Mouse (Mus musculus): ENCODE data around the gene Mgp. TPM values are rescaled to one million over a fixed set of nuclear protein-coding genes. Genes with fewer than 3 reads are reported as not detected.
A peak's percentile ranks its signal among the peaks of the same experiment; 100 is the strongest.

The Mgp gene
- polyA plus RNA-seq (2015; fragmentation: Nextera tagmentation; extraction: Ambion mirVana): 3.3 and 6.3 TPM in 2 replicates

- no peaks in the 10 kb centered on the region for H3K9me3 ChIP-seq (replicated peaks)
- no peaks in the 10 kb centered on the region for H3K36me3 ChIP-seq (replicated peaks)
- WGBS (ENCODE audit: insufficient replicate concordance): 48% methylated on average over 9 of the region's 9 CpGs
- no peaks in the 10 kb centered on the region for H3K4me1 ChIP-seq (replicated peaks)
- H3K4me3 ChIP-seq (replicated peaks): no peak within 1 kb of the TSS
- H3K27me3 ChIP-seq: peaks cover 2% of the 10 kb centered on the region; the same call in 1 of the 2 replicates
- ATAC-seq (ENCODE audit: insufficient read depth): no peak
- H3K27ac ChIP-seq (replicated peaks): no peak within 1 kb of the TSS
- no peak within 1 kb of the TSS for H3K4me2 ChIP-seq
- H3K9ac ChIP-seq: no peak within 1 kb of the TSS
Observed at GRCm38 (mm10) chr6:136875670-136876069, at the start of gene Mgp. Mgp (minus strand) TSS chr6:136875823.

DNA sequence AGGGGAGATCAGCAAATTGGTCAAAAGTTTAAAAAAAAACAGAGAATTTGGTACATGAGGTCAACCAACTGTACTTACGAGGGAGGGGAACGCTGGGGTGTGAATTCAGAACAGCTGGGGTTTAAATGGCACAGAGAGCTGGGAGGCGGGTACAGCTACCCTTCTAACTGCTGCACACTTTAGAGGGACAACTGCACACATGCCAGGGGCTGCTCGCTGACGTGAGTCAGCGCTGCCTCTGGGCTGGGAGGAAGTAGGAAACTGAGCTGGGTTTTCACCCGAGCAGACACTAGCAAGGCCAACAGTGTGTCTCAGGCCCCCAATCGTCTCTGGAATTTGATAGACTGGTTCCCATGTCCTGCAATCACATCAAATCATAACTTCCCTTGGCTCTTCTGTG lies 49.4 kb upstream of the Mgp start:
- H3K4me1 ChIP-seq (replicated peaks): no peaks in the 10 kb centered on the region
- H3K27me3 ChIP-seq: no peaks in the 10 kb centered on the region
- WGBS (ENCODE audit: insufficient replicate concordance): 63% methylated on average over 8 of the region's 8 CpGs
- H3K27ac ChIP-seq (replicated peaks): no peak overlapping the region
- no peak overlapping the region for H3K9ac ChIP-seq
- peaks cover 5% of the 10 kb centered on the region; the same call in 1 of the 2 replicates for H3K36me3 ChIP-seq (replicated peaks)
- no peak for ATAC-seq (ENCODE audit: insufficient read depth)
- no peak overlapping the region for H3K4me3 ChIP-seq (replicated peaks)
- H3K4me2 ChIP-seq: no peak overlapping the region
- H3K9me3 ChIP-seq (replicated peaks): no peaks in the 10 kb centered on the region

DNA sequence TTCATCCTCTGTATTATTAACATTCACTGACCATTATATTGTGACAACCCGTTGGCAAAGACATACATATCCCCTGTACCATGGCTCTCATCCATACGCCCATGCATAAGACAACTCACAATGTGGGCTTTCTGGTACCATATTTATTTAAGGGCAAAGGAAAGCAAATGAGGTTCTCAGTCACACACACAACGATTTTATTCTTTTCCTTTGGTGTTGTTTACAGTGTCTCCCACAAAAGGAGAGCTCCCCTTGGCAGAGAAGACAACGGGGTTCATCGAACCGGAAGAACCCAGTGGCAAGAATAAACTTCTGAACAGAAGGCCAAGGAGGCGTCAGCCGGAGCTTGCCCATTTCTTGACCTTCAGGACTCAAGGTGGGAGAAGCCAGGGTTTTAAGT lies 47.9 kb upstream of the Mgp start, which contains the start of gene Pde6h:
Pde6h (plus strand) TSS at position 301 of the 400 bp plus-strand sequence.
- H3K4me2 ChIP-seq: no peak within 1 kb of the TSS
- H3K36me3 ChIP-seq (replicated peaks): peaks cover 5% of the 10 kb centered on the region; the same call in 1 of the 2 replicates
- no peaks in the 10 kb centered on the region for H3K9me3 ChIP-seq (replicated peaks)
- no peak within 1 kb of the TSS for H3K27ac ChIP-seq (replicated peaks)
- 76% methylated on average over 8 of the region's 8 CpGs for WGBS (ENCODE audit: insufficient replicate concordance)
- no peaks in the 10 kb centered on the region for H3K27me3 ChIP-seq
- no peak within 1 kb of the TSS for H3K9ac ChIP-seq
- H3K4me3 ChIP-seq (replicated peaks): no peak within 1 kb of the TSS
- no peaks in the 10 kb centered on the region for H3K4me1 ChIP-seq (replicated peaks)
- no peak for ATAC-seq (ENCODE audit: insufficient read depth)

DNA sequence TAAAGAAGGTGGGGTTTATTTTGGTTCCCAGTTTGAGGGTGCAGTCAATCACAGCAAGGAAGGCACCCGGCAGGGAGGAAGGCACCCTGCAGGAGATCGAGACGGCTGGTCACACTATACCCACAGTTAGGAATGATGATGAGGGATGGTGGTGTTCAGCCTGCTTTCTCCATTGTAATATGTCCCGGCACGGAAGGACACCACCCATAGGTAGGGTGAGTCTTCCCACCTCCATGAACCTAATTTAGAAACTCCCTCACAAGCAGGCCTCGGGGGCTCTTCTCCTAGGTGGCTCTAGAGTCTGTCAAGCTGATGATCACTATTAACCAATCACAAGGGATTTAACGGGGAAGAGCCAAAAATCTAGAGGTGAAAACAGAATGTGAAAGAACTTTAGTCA lies 47.2 kb upstream of the Mgp start:
- WGBS (ENCODE audit: insufficient replicate concordance): 77% methylated on average over 7 of the region's 7 CpGs
- Histone ChIP-seq H3K27me3 (no peaks in the 10 kb centered on the region), H3K9me3 (replicated peaks) (no peaks in the 10 kb centered on the region), H3K27ac (replicated peaks) (no peak overlapping the region), H3K4me1 (replicated peaks) (no peaks in the 10 kb centered on the region), H3K36me3 (replicated peaks) (peaks cover 5% of the 10 kb centered on the region; the same call in 1 of the 2 replicates), H3K4me3 (replicated peaks) (no peak overlapping the region), H3K4me2 (no peak overlapping the region), H3K9ac (no peak overlapping the region)
- ATAC-seq (ENCODE audit: insufficient read depth): no peak

DNA sequence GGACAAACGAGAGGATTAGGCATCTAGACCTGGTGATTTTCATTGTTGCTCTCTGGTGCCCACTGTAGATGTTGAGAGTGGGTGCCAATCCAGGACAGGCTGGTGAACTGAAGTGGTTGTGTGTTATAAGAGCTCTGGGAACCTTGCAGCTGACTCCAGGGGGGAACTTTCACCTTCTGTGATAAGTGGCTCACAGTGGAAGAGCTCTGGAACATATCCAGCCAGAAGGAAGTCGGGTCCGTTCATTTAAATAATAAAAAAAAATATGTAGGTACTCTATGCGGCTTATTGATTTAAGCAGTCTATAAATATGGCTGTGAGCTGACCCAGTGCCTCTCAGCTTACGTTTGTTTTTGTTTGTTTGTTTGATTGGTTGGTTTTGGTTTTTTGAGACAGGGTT lies 46.5 kb upstream of the Mgp start, which contains the start of gene Erp27:
Erp27 (minus strand) TSS at position 101 of the 400 bp plus-strand sequence.
- WGBS (ENCODE audit: insufficient replicate concordance): 62% methylated on average over 5 of the region's 5 CpGs

GRCm38 (mm10) chr6:136921601-136922000 lies 46.0 kb upstream of the Mgp start:
- peaks cover 5% of the 10 kb centered on the region; the same call in 1 of the 2 replicates for H3K36me3 ChIP-seq (replicated peaks)
- H3K27ac ChIP-seq (replicated peaks): no peak overlapping the region
- no peaks in the 10 kb centered on the region for H3K27me3 ChIP-seq
- no peak for ATAC-seq (ENCODE audit: insufficient read depth)
- 53% methylated on average over 7 of the region's 7 CpGs for WGBS (ENCODE audit: insufficient replicate concordance)
- no peak overlapping the region for H3K4me2 ChIP-seq
- no peak overlapping the region for H3K9ac ChIP-seq
- H3K9me3 ChIP-seq (replicated peaks): no peaks in the 10 kb centered on the region
- no peak overlapping the region for H3K4me3 ChIP-seq (replicated peaks)
- no peaks in the 10 kb centered on the region for H3K4me1 ChIP-seq (replicated peaks)

More for the DNA sequence above, 46.5 kb upstream of the Mgp start, which contains the start of gene Erp27:
- ATAC-seq (ENCODE audit: insufficient read depth): no peak
- H3K36me3 ChIP-seq (replicated peaks): peaks cover 5% of the 10 kb centered on the region; the same call in 1 of the 2 replicates
- H3K9ac ChIP-seq: no peak within 1 kb of the TSS
- H3K9me3 ChIP-seq (replicated peaks): no peaks in the 10 kb centered on the region
- no peaks in the 10 kb centered on the region for H3K4me1 ChIP-seq (replicated peaks)
- H3K27ac ChIP-seq (replicated peaks): no peak within 1 kb of the TSS
- H3K27me3 ChIP-seq: no peaks in the 10 kb centered on the region
- no peak within 1 kb of the TSS for H3K4me2 ChIP-seq
- H3K4me3 ChIP-seq (replicated peaks): no peak within 1 kb of the TSS

- no peak overlapping the region for H3K4me3 ChIP-seq (replicated peaks)
- ATAC-seq (ENCODE audit: insufficient read depth): 0 out of 2 replicates have a peak, but pooled peaks have one; percentile 28
- H3K27ac ChIP-seq (replicated peaks): no peak overlapping the region
- 30% methylated on average over 16 of the region's 16 CpGs for WGBS (ENCODE audit: insufficient replicate concordance)
- H3K9me3 ChIP-seq (replicated peaks): no peaks in the 10 kb centered on the region
- peaks cover 5% of the 10 kb centered on the region; the same call in 1 of the 2 replicates for H3K36me3 ChIP-seq (replicated peaks)
- no peak overlapping the region for H3K9ac ChIP-seq
- H3K4me1 ChIP-seq (replicated peaks): no peaks in the 10 kb centered on the region
- no peak overlapping the region for H3K4me2 ChIP-seq
- no peaks in the 10 kb centered on the region for H3K27me3 ChIP-seq
Observed at GRCm38 (mm10) chr6:136920320-136921257, 45.0 kb upstream of the Mgp start.

DNA sequence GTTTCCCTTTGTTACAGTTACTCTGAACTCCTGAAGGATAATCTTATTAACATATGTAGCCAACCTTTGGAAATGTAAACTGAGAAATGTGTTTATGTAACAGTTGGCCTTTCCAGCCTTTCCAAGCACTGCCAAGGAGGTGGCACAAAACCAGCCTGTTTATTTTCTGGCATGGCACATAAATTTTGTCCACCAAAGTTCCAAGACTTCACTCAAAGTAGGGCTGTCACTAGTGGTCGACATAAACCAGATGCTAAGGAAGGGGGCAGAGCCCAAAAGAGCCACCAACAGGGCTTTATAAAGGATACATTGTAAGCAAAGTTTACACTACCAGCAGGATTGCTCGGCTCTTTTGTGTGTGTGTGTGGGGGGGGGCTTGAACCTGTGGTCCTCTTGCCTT lies 42.3 kb upstream of the Mgp start:
- no peak overlapping the region for H3K9ac ChIP-seq
- no peaks in the 10 kb centered on the region for H3K9me3 ChIP-seq (replicated peaks)
- H3K4me3 ChIP-seq (replicated peaks): no peak overlapping the region
- no peak overlapping the region for H3K27ac ChIP-seq (replicated peaks)
- peaks cover 4% of the 10 kb centered on the region; the same call in 1 of the 2 replicates for H3K27me3 ChIP-seq
- 51% methylated on average over 2 of the region's 2 CpGs for WGBS (ENCODE audit: insufficient replicate concordance)
- no peak overlapping the region for H3K4me2 ChIP-seq
- H3K4me1 ChIP-seq (replicated peaks): peaks cover 6% of the 10 kb centered on the region; the same call in 1 of the 2 replicates
- ATAC-seq (ENCODE audit: insufficient read depth): no peak
- H3K36me3 ChIP-seq (replicated peaks): no peaks in the 10 kb centered on the region

- WGBS (ENCODE audit: insufficient replicate concordance): 62% methylated on average over 8 of the region's 8 CpGs
- Histone ChIP-seq H3K27ac (replicated peaks) (no peak overlapping the region), H3K4me2 (no peak overlapping the region), H3K9me3 (replicated peaks) (no peaks in the 10 kb centered on the region), H3K36me3 (replicated peaks) (no peaks in the 10 kb centered on the region), H3K9ac (no peak overlapping the region), H3K4me1 (replicated peaks) (peaks cover 6% of the 10 kb centered on the region; the same call in 1 of the 2 replicates), H3K4me3 (replicated peaks) (no peak overlapping the region), H3K27me3 (peaks cover 4% of the 10 kb centered on the region; the same call in 1 of the 2 replicates)
- ATAC-seq (ENCODE audit: insufficient read depth): no peak
Observed at GRCm38 (mm10) chr6:136915721-136916395, 40.2 kb upstream of the Mgp start.

- Histone ChIP-seq H3K4me1 (replicated peaks) (peaks cover 6% of the 10 kb centered on the region; the same call in 1 of the 2 replicates), H3K9me3 (replicated peaks) (no peaks in the 10 kb centered on the region), H3K4me3 (replicated peaks) (no peak overlapping the region), H3K27ac (replicated peaks) (no peak overlapping the region), H3K9ac (no peak overlapping the region), H3K27me3 (peaks cover 4% of the 10 kb centered on the region; the same call in 1 of the 2 replicates), H3K4me2 (no peak overlapping the region), H3K36me3 (replicated peaks) (no peaks in the 10 kb centered on the region)
- 81% methylated on average over 6 of the region's 6 CpGs for WGBS (ENCODE audit: insufficient replicate concordance)
- no peak for ATAC-seq (ENCODE audit: insufficient read depth)
Observed at GRCm38 (mm10) chr6:136914234-136914633, 38.6 kb upstream of the Mgp start.

Measured in liver, embryonic 15.5 days (tissue).